Mouse (Mus musculus): ENCODE measurements around the gene Hist1h3a. TPM values are rescaled to one million over a fixed set of nuclear protein-coding genes. Genes with fewer than 3 reads are reported as not detected.
"Not testable (repeated sequence)": the region's sequence is repeated elsewhere in the genome, so short reads cannot be mapped to it uniquely, and the experiment has no call there.

The Hist1h3a gene
- polyA plus RNA-seq, 1 experiment, result 38.4 TPM

- WGBS, result 76% methylated on average over 7 of the region's 7 CpGs
- DNase-seq (ENCODE audit: low read depth in 1 of 2, low spot score in 2 of 2), result no peak
These were observed 16.2 kb upstream of the Hist1h3a start for GRCm38 (mm10) chr13:23778339-23778738.

GRCm38 (mm10) chr13:23772561-23773313 is 10.6 kb upstream of the Hist1h3a start:
- no peak for TF ChIP-seq POLR2A (IDR thresholded peaks at IDR 0.05; ENCODE audit: low read depth, low read length)
- no peak for TF ChIP-seq CTCF (IDR thresholded peaks at IDR 0.05; ENCODE audit: extremely low read depth, insufficient read depth, insufficient read length, insufficient replicate concordance)
- DNase-seq (ENCODE audit: low read depth in 1 of 2, low spot score in 2 of 2), result no peak
- Histone ChIP-seq H3K4me1 (ENCODE audit: control insufficient read depth, insufficient read depth, insufficient read length) (no peaks in the 10 kb centered on the region; the same call in 1 of the 2 replicates), H3K4me3 (ENCODE audit: extremely low read depth, insufficient read depth, insufficient read length) (no peak overlapping the region), H3K27ac (ENCODE audit: insufficient read depth, low read length) (no peak overlapping the region), H3K27me3 (ENCODE audit: control insufficient read depth, insufficient read depth, low read length) (no peaks in the 10 kb centered on the region), H3K36me3 (ENCODE audit: control insufficient read depth, insufficient read depth, low read length) (no peaks in the 10 kb centered on the region)
- WGBS, result 63% methylated on average over 21 of the region's 21 CpGs

More at GRCm38 (mm10) chr13:23778339-23778738, 16.2 kb upstream of the Hist1h3a start:
- no peak overlapping the region for H3K27ac ChIP-seq (ENCODE audit: insufficient read depth, low read length)
- no peak overlapping the region for H3K4me3 ChIP-seq (ENCODE audit: extremely low read depth, insufficient read depth, insufficient read length)
- no peaks in the 10 kb centered on the region for H3K36me3 ChIP-seq (ENCODE audit: control insufficient read depth, insufficient read depth, low read length)
- TF ChIP-seq CTCF (IDR thresholded peaks at IDR 0.05; ENCODE audit: extremely low read depth, insufficient read depth, insufficient read length, insufficient replicate concordance), result no peak
- no peak for TF ChIP-seq POLR2A (IDR thresholded peaks at IDR 0.05; ENCODE audit: low read depth, low read length)
- no peaks in the 10 kb centered on the region for H3K4me1 ChIP-seq (ENCODE audit: control insufficient read depth, insufficient read depth, insufficient read length)
- H3K27me3 ChIP-seq (ENCODE audit: control insufficient read depth, insufficient read depth, low read length), result no peaks in the 10 kb centered on the region

- H3K27ac ChIP-seq (ENCODE audit: insufficient read depth, low read length); H3K4me1 ChIP-seq (ENCODE audit: control insufficient read depth, insufficient read depth, insufficient read length); DNase-seq (ENCODE audit: low read depth in 1 of 2, low spot score in 2 of 2); H3K4me3 ChIP-seq (ENCODE audit: extremely low read depth, insufficient read depth, insufficient read length); H3K36me3 ChIP-seq (ENCODE audit: control insufficient read depth, insufficient read depth, low read length); H3K27me3 ChIP-seq (ENCODE audit: control insufficient read depth, insufficient read depth, low read length): not testable (repeated sequence)
- 86% methylated on average over 2 of the region's 2 CpGs for WGBS
These were observed 7.4 kb upstream of the Hist1h3a start, which contains the start of gene Trim38 for GRCm38 (mm10) chr13:23769613-23770012. Gene Trim38, plus strand, starts transcription at chr13:23769913.

GRCm38 (mm10) chr13:23768834-23769397 is 6.7 kb upstream of the Hist1h3a start:
- H3K36me3 ChIP-seq (ENCODE audit: control insufficient read depth, insufficient read depth, low read length), result no peaks in the 10 kb centered on the region
- H3K4me1 ChIP-seq (ENCODE audit: control insufficient read depth, insufficient read depth, insufficient read length), result no peaks in the 10 kb centered on the region; the same call in 1 of the 2 replicates
- no peak overlapping the region for H3K4me3 ChIP-seq (ENCODE audit: extremely low read depth, insufficient read depth, insufficient read length)
- 5% methylated on average over 5 of the region's 5 CpGs for WGBS
- H3K27me3 ChIP-seq (ENCODE audit: control insufficient read depth, insufficient read depth, low read length), result no peaks in the 10 kb centered on the region
- no peak overlapping the region for H3K27ac ChIP-seq (ENCODE audit: insufficient read depth, low read length)
- no peak for DNase-seq (ENCODE audit: low read depth in 1 of 2, low spot score in 2 of 2)
- TF ChIP-seq POLR2A (IDR thresholded peaks at IDR 0.05; ENCODE audit: low read depth, low read length), result no peak
- TF ChIP-seq CTCF (IDR thresholded peaks at IDR 0.05; ENCODE audit: extremely low read depth, insufficient read depth, insufficient read length, insufficient replicate concordance), result no peak

- H3K4me1 ChIP-seq (ENCODE audit: control insufficient read depth, insufficient read depth, insufficient read length), result no peaks in the 10 kb centered on the region; the same call in 1 of the 2 replicates
- no peaks in the 10 kb centered on the region for H3K36me3 ChIP-seq (ENCODE audit: control insufficient read depth, insufficient read depth, low read length)
- H3K4me3 ChIP-seq (ENCODE audit: extremely low read depth, insufficient read depth, insufficient read length), result no peak overlapping the region
- no peak for TF ChIP-seq CTCF (IDR thresholded peaks at IDR 0.05; ENCODE audit: extremely low read depth, insufficient read depth, insufficient read length, insufficient replicate concordance)
- TF ChIP-seq POLR2A (IDR thresholded peaks at IDR 0.05; ENCODE audit: low read depth, low read length), result no peak
- no peak overlapping the region for H3K27ac ChIP-seq (ENCODE audit: insufficient read depth, low read length)
- H3K27me3 ChIP-seq (ENCODE audit: control insufficient read depth, insufficient read depth, low read length), result no peaks in the 10 kb centered on the region
- DNase-seq (ENCODE audit: low read depth in 1 of 2, low spot score in 2 of 2), result no peak
These were observed 4.6 kb upstream of the Hist1h3a start for GRCm38 (mm10) chr13:23766772-23767171.

GRCm38 (mm10) chr13:23765172-23765513 is 3.0 kb upstream of the Hist1h3a start:
- no peak for DNase-seq (ENCODE audit: low read depth in 1 of 2, low spot score in 2 of 2)
- TF ChIP-seq POLR2A (IDR thresholded peaks at IDR 0.05; ENCODE audit: low read depth, low read length) (no peak), CTCF (IDR thresholded peaks at IDR 0.05; ENCODE audit: extremely low read depth, insufficient read depth, insufficient read length, insufficient replicate concordance) (no peak)
- Histone ChIP-seq H3K36me3 (ENCODE audit: control insufficient read depth, insufficient read depth, low read length) (no peaks in the 10 kb centered on the region), H3K27me3 (ENCODE audit: control insufficient read depth, insufficient read depth, low read length) (no peaks in the 10 kb centered on the region), H3K27ac (ENCODE audit: insufficient read depth, low read length) (no peak overlapping the region), H3K4me3 (ENCODE audit: extremely low read depth, insufficient read depth, insufficient read length) (no peak overlapping the region), H3K4me1 (ENCODE audit: control insufficient read depth, insufficient read depth, insufficient read length) (no peaks in the 10 kb centered on the region; the same call in 1 of the 2 replicates)
- 69% methylated on average over 1 of the region's 1 CpGs for WGBS

Data from spleen, adult 2 months (tissue).